Mouse (Mus musculus) spleen, postnatal 4 days (tissue): Measurements from ENCODE around the gene Gm14851.
"Not testable (repeated sequence)": the region's sequence is repeated elsewhere in the genome, so short reads cannot be mapped to it uniquely, and the experiment has no call there.

ENCODE experiments used
- DNase-seq, 2 experiments: peaks; one replicate each; pipeline ENCODE4 v3.0.0; 2022; ENCODE audit warnings: low spot score in 2 of 2

The Gm14851 gene

GRCm38 (mm10) chr8:21095950-21096349, at the start of gene Gm14851:
Gene Gm14851, minus strand, starts transcription at chr8:21096050.
- DNase-seq = not testable (repeated sequence)

- DNase-seq = not testable (repeated sequence)
Measured at GRCm38 (mm10) chr8:21134342-21134741, 38.5 kb upstream of the Gm14851 start, which contains the start of gene Defa30. Gene Defa30, plus strand, starts transcription at chr8:21134642.

GRCm38 (mm10) chr8:21093106-21093505, 2.7 kb downstream of the Gm14851 start:
- no peak for DNase-seq

GRCm38 (mm10) chr8:21084142-21084541, 11.7 kb downstream of the Gm14851 start, which contains the start of gene Defa25:
Gene Defa25, plus strand, starts transcription at chr8:21084442.
- not testable (repeated sequence) for DNase-seq

- not testable (repeated sequence) for DNase-seq
Measured at GRCm38 (mm10) chr8:21064738-21065137, 31.1 kb downstream of the Gm14851 start, which contains the start of gene Defa35. Gene Defa35, plus strand, starts transcription at chr8:21065038.

GRCm38 (mm10) chr8:21054747-21055146, 41.1 kb downstream of the Gm14851 start, which contains the start of gene Defa23:
Gene Defa23, plus strand, starts transcription at chr8:21055047.
- DNase-seq = not testable (repeated sequence)
